Mouse (Mus musculus) midbrain, postnatal 0 days (tissue): ENCODE results near the gene Spink2. TPM values are rescaled to one million over a fixed set of nuclear protein-coding genes. Genes with fewer than 3 reads are reported as not detected.

ENCODE experiments used
- ATAC-seq: fragments of 200-750 bp; cut with Nextera tagmentation; 2 replicates; pipeline ENCODE4 v1.8.0; 2017; ENCODE audit warnings: moderate number of reproducible peaks, mild to moderate bottlenecking, moderate TSS enrichment, moderate library complexity; ENCODE audit not compliant: low FRiP score
- DNase-seq: peaks from one replicate; pipeline ENCODE4 v3.0.0-alpha.2; 2015; ENCODE audit warnings: low spot score
- H3K27ac ChIP-seq: fragments of 300-500 bp; sonication (generic); 2 replicates; pipeline ENCODE4 v1.5.1; 2014; ENCODE audit warnings: low read depth, mild to moderate bottlenecking, low read length, mixed read lengths
- H3K27me3 ChIP-seq: fragments of 300-500 bp; sonication (generic); 2 replicates; pipeline ENCODE4 v1.6.1; 2014; ENCODE audit warnings: low read length, control low read depth, mixed read lengths; ENCODE audit not compliant: insufficient read depth
- H3K36me3 ChIP-seq: fragments of 300-500 bp; sonication (generic); 2 replicates; pipeline ENCODE4 v1.6.1; 2014; ENCODE audit warnings: low read length, control low read depth, mixed read lengths; ENCODE audit not compliant: insufficient read depth
- H3K4me1 ChIP-seq: fragments of 300-500 bp; sonication (generic); 2 replicates; pipeline ENCODE4 v1.6.1; 2014; ENCODE audit warnings: mild to moderate bottlenecking, control low read depth, antibody characterized with exemption, low read length, mixed read lengths; ENCODE audit not compliant: insufficient read depth
- H3K4me2 ChIP-seq: fragments of 300-500 bp; sonication (generic); 2 replicates; pipeline ENCODE4 v1.6.1; 2014; ENCODE audit warnings: low read depth, mild to moderate bottlenecking, low read length, mixed read lengths; ENCODE audit not compliant: poor library complexity, severe bottlenecking
- H3K4me3 ChIP-seq: fragments of 300-500 bp; sonication (generic); 2 replicates; pipeline ENCODE4 v1.5.1; 2014; ENCODE audit warnings: low read depth, mild to moderate bottlenecking, low read length, moderate library complexity
- H3K9ac ChIP-seq: fragments of 300-500 bp; sonication (generic); replicated peaks from 2 replicates; pipeline ENCODE4 v1.6.1; 2014; ENCODE audit warnings: mild to moderate bottlenecking, low read length, moderate library complexity, mixed read lengths; ENCODE audit not compliant: poor library complexity, severe bottlenecking
- H3K9me3 ChIP-seq: fragments of 300-500 bp; sonication (generic); 2 replicates; pipeline ENCODE4 v1.6.1; 2016; ENCODE audit warnings: low read length, control low read depth
- CTCF ChIP-seq: IDR thresholded peaks from 2 replicates; pipeline ENCODE4 v1.5.1; 2016; ENCODE audit warnings: antibody characterized with exemption, mild to moderate bottlenecking
- WGBS: fragments of 180-500 bp; shearing (Covaris S2); extraction: QIAGEN DNeasy Blood & Tissue Kit; methylation state at CpG from one replicate; pipeline ENCODE4 v1.1.7; 2014; 5-methylcytosine and 5-hydroxymethylcytosine counted together
- polyA plus RNA-seq: library from polyadenylated mRNA; unstranded; fragments of >200 nt; fragmentation: Nextera tagmentation; extraction: Ambion mirVana; gene quantifications from 2 replicates; pipeline ENCODE4 v1.2.1, GENCODE M21; 2015
- total RNA-seq: library from RNA; depleted of rRNA; stranded (reverse); fragments of >200 nt; gene quantifications from 2 replicates; pipeline ENCODE4 v1.2.3, GENCODE M21; 2014

Gene Spink2
- total and polyA plus RNA-seq, 2 experiments from 2014 or later: 1.5 TPM; not detected in 1

DNA sequence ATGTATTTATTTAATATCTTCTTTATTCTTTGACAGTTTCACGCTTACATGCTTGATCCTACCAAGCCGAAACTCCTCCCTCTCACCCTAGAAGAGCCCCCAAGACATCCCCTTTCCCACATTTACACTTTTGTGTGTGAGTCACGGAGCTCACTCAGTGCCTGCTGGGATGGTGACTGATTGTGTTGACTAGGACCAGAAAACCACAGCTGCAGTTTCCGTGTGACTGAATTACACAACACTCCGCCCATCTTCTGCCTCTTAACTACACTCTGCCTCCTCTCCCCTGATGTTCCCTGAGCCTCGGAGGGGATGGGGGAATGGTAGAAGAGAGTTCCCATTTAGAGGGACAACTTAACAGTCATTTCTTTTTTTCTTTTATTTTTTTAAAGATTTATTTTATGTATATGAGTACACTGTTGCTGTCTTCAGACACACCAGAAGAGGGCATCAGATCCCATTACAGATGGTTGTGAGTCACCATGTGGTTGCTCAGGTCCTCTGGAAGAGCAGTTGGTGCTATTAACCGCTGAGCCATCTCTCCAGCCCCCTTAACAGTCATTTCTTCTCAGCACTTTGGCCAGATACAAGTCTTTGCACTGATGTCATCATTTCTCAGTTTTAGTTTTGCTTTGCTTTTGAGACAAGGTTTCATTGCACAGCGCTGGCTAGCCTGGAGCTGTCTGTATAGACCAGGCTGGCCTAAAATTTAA, 41.0 kb upstream of the Spink2 start:
- no peak overlapping the region for H3K9ac ChIP-seq
- DNase-seq: no peak
- no peak overlapping the region for H3K4me2 ChIP-seq
- TF ChIP-seq CTCF: no peak
- H3K36me3 ChIP-seq: no peaks in the 10 kb centered on the region
- 58% methylated on average over 8 of the region's 8 CpGs for WGBS
- H3K4me3 ChIP-seq: no peak overlapping the region
- H3K27me3 ChIP-seq: no peaks in the 10 kb centered on the region
- H3K4me1 ChIP-seq: no peaks in the 10 kb centered on the region
- H3K9me3 ChIP-seq: no peaks in the 10 kb centered on the region
- no peak overlapping the region for H3K27ac ChIP-seq
- ATAC-seq: no peak

DNA sequence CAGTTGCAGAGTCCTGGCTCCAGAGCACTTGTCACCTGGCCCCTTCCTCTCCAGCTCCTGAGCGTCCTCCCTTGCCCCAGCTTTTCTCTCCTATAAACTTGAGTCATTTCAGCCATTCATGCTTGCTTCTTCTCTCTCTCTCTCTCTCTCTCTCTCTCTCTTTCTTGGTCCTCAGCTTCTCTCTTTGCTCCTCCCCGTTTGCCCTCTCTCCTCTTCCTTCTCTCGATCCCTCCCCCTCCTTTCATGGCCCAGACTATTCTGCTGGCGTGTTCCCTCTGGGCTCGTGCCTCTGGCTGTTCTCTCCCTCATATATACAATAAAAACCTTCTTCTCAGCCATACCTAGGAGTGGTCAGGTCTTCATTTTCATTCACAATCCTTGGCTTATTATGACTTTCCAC, 40.4 kb upstream of the Spink2 start:
- no peak overlapping the region for H3K4me2 ChIP-seq
- no peaks in the 10 kb centered on the region for H3K4me1 ChIP-seq
- H3K27me3 ChIP-seq: no peaks in the 10 kb centered on the region
- no peak for TF ChIP-seq CTCF
- no peak overlapping the region for H3K27ac ChIP-seq
- no peak overlapping the region for H3K9ac ChIP-seq
- ATAC-seq (no peak), DNase-seq (no peak)
- no peaks in the 10 kb centered on the region for H3K36me3 ChIP-seq
- no peak overlapping the region for H3K4me3 ChIP-seq
- no peaks in the 10 kb centered on the region for H3K9me3 ChIP-seq
- 43% methylated on average over 5 of the region's 5 CpGs for WGBS

DNA sequence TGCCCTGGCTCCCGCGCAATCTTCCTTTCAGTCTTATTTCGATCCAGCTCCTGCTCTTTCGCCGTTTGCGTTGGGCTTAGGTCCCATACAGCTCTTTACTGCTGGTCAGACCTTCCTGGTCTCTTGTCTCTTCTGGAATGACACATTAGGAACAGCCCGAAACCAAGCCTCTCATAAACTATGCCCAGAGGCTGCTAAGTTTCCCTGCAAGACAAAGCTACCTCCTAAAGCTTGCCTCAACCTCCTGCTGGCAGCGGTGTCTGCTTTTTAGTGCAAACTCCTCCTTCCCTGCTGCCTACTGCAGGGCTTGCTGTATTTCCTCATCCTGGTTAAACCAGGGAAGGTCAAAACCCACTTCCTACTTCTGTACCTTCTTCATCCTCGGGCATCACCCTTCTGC, 38.8 kb upstream of the Spink2 start:
- H3K4me1 ChIP-seq: peaks cover 3% of the 10 kb centered on the region; the same call in 1 of the 2 replicates
- no peaks in the 10 kb centered on the region for H3K27me3 ChIP-seq
- no peaks in the 10 kb centered on the region for H3K36me3 ChIP-seq
- no peaks in the 10 kb centered on the region for H3K9me3 ChIP-seq
- DNase-seq (no peak), ATAC-seq (no peak)
- H3K4me2 ChIP-seq: no peak overlapping the region
- WGBS: 70% methylated on average over 9 of the region's 9 CpGs
- H3K4me3 ChIP-seq: no peak overlapping the region
- TF ChIP-seq CTCF: no peak
- no peak overlapping the region for H3K9ac ChIP-seq
- no peak overlapping the region for H3K27ac ChIP-seq

GRCm38 (mm10) chr5:77245787-77246671, 34.8 kb upstream of the Spink2 start:
- no peak overlapping the region for H3K9ac ChIP-seq
- WGBS: 19% methylated on average over 26 of the region's 26 CpGs

GRCm38 (mm10) chr5:77245463-77245786, 34.2 kb upstream of the Spink2 start:
- H3K9me3 ChIP-seq: no peaks in the 10 kb centered on the region

More at GRCm38 (mm10) chr5:77245787-77246671, 34.8 kb upstream of the Spink2 start:
- H3K27me3 ChIP-seq: no peaks in the 10 kb centered on the region
- H3K9me3 ChIP-seq: no peaks in the 10 kb centered on the region
- peak overlapping the region; percentile 19; the same call in 1 of the 2 replicates for H3K4me3 ChIP-seq
- peak overlapping the region; percentile 41 for H3K4me2 ChIP-seq
- ATAC-seq: 0 out of 2 replicates have a peak, but pooled peaks have one; percentile 47
- H3K27ac ChIP-seq: 0 out of 2 replicates have a peak overlapping the region, but pooled peaks have one; percentile 12
- peak; percentile 54 for DNase-seq
- peaks cover 3% of the 10 kb centered on the region; the same call in 1 of the 2 replicates for H3K4me1 ChIP-seq
- TF ChIP-seq CTCF: no peak
- H3K36me3 ChIP-seq: no peaks in the 10 kb centered on the region

More at GRCm38 (mm10) chr5:77245463-77245786, 34.2 kb upstream of the Spink2 start:
- no peak for TF ChIP-seq CTCF
- DNase-seq: no peak
- Histone ChIP-seq H3K4me3 (peak overlapping the region; percentile 19; the same call in 1 of the 2 replicates), H3K9ac (no peak overlapping the region), H3K4me2 (peak overlapping the region; percentile 41), H3K4me1 (peaks cover 3% of the 10 kb centered on the region; the same call in 1 of the 2 replicates), H3K27ac (no peak overlapping the region), H3K27me3 (no peaks in the 10 kb centered on the region), H3K36me3 (no peaks in the 10 kb centered on the region)
- no peak for ATAC-seq
- 29% methylated on average over 7 of the region's 7 CpGs for WGBS
